Mouse (Mus musculus): ENCODE results near the gene Fer1l5. TPM values are rescaled to one million over a fixed set of nuclear protein-coding genes. Genes with fewer than 3 reads are reported as not detected.
A peak's percentile ranks its signal among the peaks of the same experiment; 100 is the strongest.

Gene Fer1l5
- polyA plus RNA-seq, 1 experiment from 2014 or later, result 2.1 TPM

DNA sequence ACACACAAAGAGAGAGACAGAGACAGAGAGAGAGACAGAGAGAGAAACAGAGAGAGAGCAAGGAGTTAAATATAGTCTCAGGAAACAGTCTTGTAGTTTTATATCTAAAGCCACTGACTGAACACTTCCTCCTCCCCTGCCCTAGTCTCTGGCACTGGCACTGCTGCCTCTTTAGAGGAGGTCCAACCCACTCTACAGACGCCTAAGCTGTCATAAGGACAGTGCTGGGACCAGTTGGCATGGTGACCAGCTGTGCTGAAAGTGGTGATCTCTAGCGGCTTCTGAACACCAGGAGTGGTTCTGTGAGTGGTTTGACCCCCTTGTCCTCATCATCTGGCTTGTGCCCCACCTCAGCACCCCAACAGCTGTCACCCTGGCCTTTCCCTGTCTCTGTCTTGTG, 89.7 kb downstream of the Fer1l5 start:
- DNase-seq (no peak), ATAC-seq (ENCODE audit: low FRiP score, low TSS enrichment) (no peak)
- Histone ChIP-seq H3K9me3 (ENCODE audit: control insufficient read depth, low read length) (no peaks in the 10 kb centered on the region), H3K27me3 (ENCODE audit: control insufficient read depth, insufficient read depth, low read length) (no peaks in the 10 kb centered on the region), H3K9ac (replicated peaks; ENCODE audit: low read length) (no peak overlapping the region), H3K27ac (replicated peaks; ENCODE audit: low read depth, low read length) (no peak overlapping the region), H3K36me3 (ENCODE audit: control insufficient read depth, insufficient read depth, low read length) (no peaks in the 10 kb centered on the region), H3K4me1 (ENCODE audit: control insufficient read depth, insufficient read depth, low read length) (no peaks in the 10 kb centered on the region), H3K4me3 (replicated peaks; ENCODE audit: low read depth, low read length) (no peak overlapping the region), H3K4me2 (ENCODE audit: low read length) (no peak overlapping the region)
- 55% methylated on average over 2 of the region's 2 CpGs for WGBS

DNA sequence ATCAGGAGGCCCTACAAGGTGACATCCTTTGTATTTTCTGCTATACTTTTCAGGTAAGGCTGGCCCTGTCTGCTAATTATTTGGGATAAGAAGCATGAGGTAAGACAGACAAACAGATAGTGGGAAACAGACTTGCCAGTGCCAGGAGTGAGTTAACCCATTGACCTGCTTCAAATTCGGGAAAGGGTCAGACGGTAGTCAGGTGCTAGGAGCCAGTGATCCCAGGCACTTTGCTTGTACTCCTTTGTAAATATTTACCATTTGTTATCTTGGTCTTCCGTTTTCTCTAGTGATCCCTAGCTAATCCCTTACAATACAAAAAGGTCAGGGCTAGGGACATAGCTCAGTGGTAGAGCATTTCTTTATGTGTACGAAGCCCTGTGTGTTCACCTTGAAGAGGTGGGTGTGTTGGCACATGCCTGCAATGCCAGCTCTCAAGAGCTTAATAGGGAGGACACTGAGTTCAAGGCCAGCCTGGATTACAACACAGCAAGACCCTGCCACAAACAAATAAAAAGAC, 93.6 kb downstream of the Fer1l5 start:
- no peak overlapping the region for H3K9ac ChIP-seq (replicated peaks; ENCODE audit: low read length)
- H3K36me3 ChIP-seq (ENCODE audit: control insufficient read depth, insufficient read depth, low read length), result no peaks in the 10 kb centered on the region
- no peaks in the 10 kb centered on the region for H3K4me1 ChIP-seq (ENCODE audit: control insufficient read depth, insufficient read depth, low read length)
- no peaks in the 10 kb centered on the region for H3K27me3 ChIP-seq (ENCODE audit: control insufficient read depth, insufficient read depth, low read length)
- H3K4me2 ChIP-seq (ENCODE audit: low read length), result no peak overlapping the region
- DNase-seq (no peak), ATAC-seq (ENCODE audit: low FRiP score, low TSS enrichment) (no peak)
- H3K27ac ChIP-seq (replicated peaks; ENCODE audit: low read depth, low read length), result no peak overlapping the region
- 73% methylated on average over 4 of the region's 4 CpGs for WGBS
- no peak overlapping the region for H3K4me3 ChIP-seq (replicated peaks; ENCODE audit: low read depth, low read length)
- no peaks in the 10 kb centered on the region for H3K9me3 ChIP-seq (ENCODE audit: control insufficient read depth, low read length)

DNA sequence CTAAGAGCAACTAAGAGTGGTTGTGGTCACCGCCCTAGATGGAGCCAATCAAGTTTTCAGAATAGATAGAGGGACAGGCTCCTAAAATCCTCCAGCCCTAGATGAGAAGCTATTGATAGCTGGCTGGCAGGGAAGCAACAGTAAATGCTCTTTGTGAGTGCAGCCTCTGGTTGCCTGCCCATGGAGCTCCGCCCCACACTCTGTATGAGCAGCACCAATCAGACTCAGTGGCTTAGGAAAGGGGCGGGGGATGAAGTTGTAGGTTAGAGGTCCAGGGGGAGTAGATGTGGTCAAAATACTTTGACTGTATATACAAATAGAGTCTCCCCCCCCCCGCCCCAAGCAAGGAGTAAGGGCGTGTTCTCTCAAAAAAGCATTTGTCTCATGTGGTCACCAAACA, 95.4 kb downstream of the Fer1l5 start:
- 49% methylated on average over 5 of the region's 5 CpGs for WGBS
- Histone ChIP-seq H3K9ac (replicated peaks; ENCODE audit: low read length) (no peak overlapping the region), H3K4me1 (ENCODE audit: control insufficient read depth, insufficient read depth, low read length) (peaks cover 7% of the 10 kb centered on the region), H3K27me3 (ENCODE audit: control insufficient read depth, insufficient read depth, low read length) (no peaks in the 10 kb centered on the region), H3K36me3 (ENCODE audit: control insufficient read depth, insufficient read depth, low read length) (no peaks in the 10 kb centered on the region), H3K4me2 (ENCODE audit: low read length) (no peak overlapping the region), H3K9me3 (ENCODE audit: control insufficient read depth, low read length) (no peaks in the 10 kb centered on the region), H3K27ac (replicated peaks; ENCODE audit: low read depth, low read length) (no peak overlapping the region), H3K4me3 (replicated peaks; ENCODE audit: low read depth, low read length) (no peak overlapping the region)
- ATAC-seq (ENCODE audit: low FRiP score, low TSS enrichment) (no peak), DNase-seq (no peak)

DNA sequence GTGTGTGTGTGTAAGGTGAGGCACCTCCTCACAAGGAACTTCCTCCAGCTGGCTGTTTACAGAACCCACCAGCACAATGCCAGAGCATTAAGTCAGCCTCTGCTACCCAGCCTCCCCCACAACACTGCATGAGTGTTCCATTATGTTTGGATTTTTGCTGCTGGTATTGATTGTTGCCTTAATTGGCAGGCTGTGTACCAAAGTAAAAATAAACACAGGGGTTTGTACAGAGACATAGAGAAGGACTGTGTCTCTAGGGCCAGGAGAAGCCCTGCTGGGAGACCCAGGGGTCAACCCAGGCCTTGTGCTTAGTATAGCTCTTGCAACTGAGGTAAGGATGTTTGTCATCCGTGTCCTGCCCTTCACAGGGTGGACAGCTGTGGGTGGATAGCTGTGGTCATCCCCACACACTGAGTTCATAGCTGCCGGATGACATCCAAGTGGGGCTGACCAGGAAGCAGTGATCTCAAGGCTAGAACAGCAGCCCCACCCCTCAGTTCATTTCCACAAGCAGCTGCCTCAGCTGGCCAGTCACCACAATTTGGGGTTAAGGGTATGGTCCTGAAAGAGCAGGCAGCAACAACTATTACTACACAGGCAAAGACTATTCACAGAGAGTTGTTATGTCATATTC, 97.8 kb downstream of the Fer1l5 start:
- H3K4me2 ChIP-seq (ENCODE audit: low read length), result no peak overlapping the region
- 55% methylated on average over 2 of the region's 2 CpGs for WGBS
- DNase-seq, result no peak
- no peaks in the 10 kb centered on the region for H3K27me3 ChIP-seq (ENCODE audit: control insufficient read depth, insufficient read depth, low read length)
- no peak overlapping the region for H3K27ac ChIP-seq (replicated peaks; ENCODE audit: low read depth, low read length)
- ATAC-seq (ENCODE audit: low FRiP score, low TSS enrichment), result no peak
- H3K9ac ChIP-seq (replicated peaks; ENCODE audit: low read length), result no peak overlapping the region
- H3K9me3 ChIP-seq (ENCODE audit: control insufficient read depth, low read length), result no peaks in the 10 kb centered on the region
- no peaks in the 10 kb centered on the region for H3K36me3 ChIP-seq (ENCODE audit: control insufficient read depth, insufficient read depth, low read length)
- H3K4me1 ChIP-seq (ENCODE audit: control insufficient read depth, insufficient read depth, low read length), result peaks cover 32% of the 10 kb centered on the region
- no peak overlapping the region for H3K4me3 ChIP-seq (replicated peaks; ENCODE audit: low read depth, low read length)

DNA sequence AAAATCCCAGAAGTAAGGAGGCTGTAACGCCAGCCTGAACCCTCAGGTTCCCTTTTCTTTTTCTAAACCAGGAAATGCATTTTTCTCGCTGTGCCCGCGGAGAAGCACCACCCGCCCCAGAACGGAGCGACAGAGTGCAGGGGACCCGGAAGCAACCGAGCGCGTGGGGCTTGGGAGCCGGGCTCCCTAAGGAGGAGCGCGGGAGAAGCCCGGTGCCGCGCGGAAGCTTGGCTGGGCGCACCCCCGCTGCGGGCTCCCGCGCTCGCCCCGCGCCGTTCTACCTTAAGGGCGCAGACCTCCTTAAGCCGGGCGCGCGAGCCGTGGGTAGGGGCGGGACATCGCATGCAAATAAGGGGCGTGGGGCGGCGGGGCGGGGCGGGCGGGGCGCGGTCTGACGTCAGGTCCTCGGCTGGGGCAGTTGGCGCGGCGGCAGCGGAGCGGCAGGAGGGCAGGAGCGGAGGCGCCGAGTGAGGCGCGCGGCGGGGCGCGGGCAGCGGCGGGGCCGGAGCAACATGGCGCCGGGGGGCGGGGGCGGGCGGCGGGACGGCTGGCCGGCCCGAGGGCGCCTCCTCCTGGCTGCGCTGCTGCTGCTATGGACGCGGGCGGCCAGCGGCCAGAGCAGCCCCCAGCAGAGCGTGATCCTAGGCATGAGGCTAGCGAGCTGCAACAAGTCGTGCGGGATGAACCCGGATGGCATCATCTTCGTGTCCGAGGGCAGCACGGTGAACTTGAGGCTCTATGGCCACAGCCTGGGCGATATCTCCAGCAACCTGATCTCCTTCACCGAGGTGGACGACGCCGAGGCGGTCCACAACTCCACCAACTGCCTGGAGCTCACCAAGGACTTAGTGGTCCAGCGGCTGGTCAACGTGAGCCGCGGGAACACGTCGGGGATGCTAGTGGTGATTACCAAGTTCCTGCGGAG, 99.4 kb downstream of the Fer1l5 start, which contains the start of gene Cnnm4:
TSS of gene Cnnm4 (plus strand) at position 440 of the 925 bp plus-strand sequence.
- peak; percentile 89 for ATAC-seq (ENCODE audit: low FRiP score, low TSS enrichment)
- peak within 1 kb of the TSS; percentile 60 for H3K4me3 ChIP-seq (replicated peaks; ENCODE audit: low read depth, low read length)
- peak within 1 kb of the TSS; percentile 70 for H3K9ac ChIP-seq (replicated peaks; ENCODE audit: low read length)
- H3K27ac ChIP-seq (replicated peaks; ENCODE audit: low read depth, low read length), result 0 out of 2 replicates have a peak within 1 kb of the TSS, but pooled peaks have one; percentile 45
- H3K27me3 ChIP-seq (ENCODE audit: control insufficient read depth, insufficient read depth, low read length), result no peaks in the 10 kb centered on the region
- no peaks in the 10 kb centered on the region for H3K36me3 ChIP-seq (ENCODE audit: control insufficient read depth, insufficient read depth, low read length)
- under 1% methylated on average over 91 of the region's 98 CpGs for WGBS
- no peaks in the 10 kb centered on the region for H3K9me3 ChIP-seq (ENCODE audit: control insufficient read depth, low read length)
- H3K4me2 ChIP-seq (ENCODE audit: low read length), result peak within 1 kb of the TSS; percentile 58
- DNase-seq, result peak; percentile 94
- peaks cover 47% of the 10 kb centered on the region for H3K4me1 ChIP-seq (ENCODE audit: control insufficient read depth, insufficient read depth, low read length)

Small RNA genes lying within 50 kb of the gene (microRNA-seq; reads per million reads assigned to microRNA genes)
- gene Mir6898, result not detected

Other genes starting within 250 kb of the Fer1l5 start
- gene Uggt1, start 127.6 kb upstream of the Fer1l5 start, polyA plus RNA-seq (2014; fragmentation: Nextera tagmentation; extraction: Ambion mirVana), result 54.0 and 73.8 TPM in 2 replicates
- gene Neurl3, start 97.6 kb upstream of the Fer1l5 start, polyA plus RNA-seq (2014; fragmentation: Nextera tagmentation; extraction: Ambion mirVana), result 0.90 and 1.2 TPM in 2 replicates
- 2.0 and 2.5 TPM in 2 replicates for gene Arid5a, start 64.6 kb upstream of the Fer1l5 start, polyA plus RNA-seq (2014; fragmentation: Nextera tagmentation; extraction: Ambion mirVana)
- gene Kansl3, start 3.1 kb upstream of the Fer1l5 start, polyA plus RNA-seq (2014; fragmentation: Nextera tagmentation; extraction: Ambion mirVana), result 30.3 and 39.7 TPM in 2 replicates
- 41.2 and 42.7 TPM in 2 replicates for gene Lman2l, start 73.0 kb downstream of the Fer1l5 start, polyA plus RNA-seq (2014; fragmentation: Nextera tagmentation; extraction: Ambion mirVana)
- gene Cnnm4, start 99.3 kb downstream of the Fer1l5 start, polyA plus RNA-seq (2014; fragmentation: Nextera tagmentation; extraction: Ambion mirVana), result 9.5 and 11.9 TPM in 2 replicates
- 6.5 and 7.6 TPM in 2 replicates for gene Cnnm3, start 139.6 kb downstream of the Fer1l5 start, polyA plus RNA-seq (2014; fragmentation: Nextera tagmentation; extraction: Ambion mirVana)
- gene Ankrd23, start 164.6 kb downstream of the Fer1l5 start, polyA plus RNA-seq (2014; fragmentation: Nextera tagmentation; extraction: Ambion mirVana), result 10.4 and 10.5 TPM in 2 replicates
- gene Gm42417, start 167.1 kb downstream of the Fer1l5 start, polyA plus RNA-seq (2014; fragmentation: Nextera tagmentation; extraction: Ambion mirVana), result not detected in 2 replicates
- 22.3 and 28.5 TPM in 2 replicates for gene Ankrd39, start 175.2 kb downstream of the Fer1l5 start, polyA plus RNA-seq (2014; fragmentation: Nextera tagmentation; extraction: Ambion mirVana)
- gene Sema4c, start 186.1 kb downstream of the Fer1l5 start, polyA plus RNA-seq (2014; fragmentation: Nextera tagmentation; extraction: Ambion mirVana), result 4.7 and 8.7 TPM in 2 replicates